Mouse (Mus musculus) adrenal gland, adult 2 months (tissue): ENCODE results near the gene Tbc1d10b. TPM values are rescaled to one million over a fixed set of nuclear protein-coding genes. Genes with fewer than 3 reads are reported as not detected.

Experiments used
- DNase-seq: peaks from one replicate; pipeline ENCODE4 v3.0.0; 2021
- polyA plus RNA-seq: library from polyadenylated mRNA; depleted of rRNA; stranded (reverse); fragments of >200 nt; gene quantifications from 2 replicates; pipeline ENCODE4 v1.2.3, GENCODE M21; 2012; rRNA removed
- total RNA-seq, 2 experiments: library from RNA; stranded (reverse); gene quantifications; 2 replicates each; pipeline ENCODE4 v1.2.3; 2021

Tbc1d10b gene
- total and polyA plus RNA-seq, 3 experiments = 31.5 to 43.6 (median 36.0) TPM

DNA sequence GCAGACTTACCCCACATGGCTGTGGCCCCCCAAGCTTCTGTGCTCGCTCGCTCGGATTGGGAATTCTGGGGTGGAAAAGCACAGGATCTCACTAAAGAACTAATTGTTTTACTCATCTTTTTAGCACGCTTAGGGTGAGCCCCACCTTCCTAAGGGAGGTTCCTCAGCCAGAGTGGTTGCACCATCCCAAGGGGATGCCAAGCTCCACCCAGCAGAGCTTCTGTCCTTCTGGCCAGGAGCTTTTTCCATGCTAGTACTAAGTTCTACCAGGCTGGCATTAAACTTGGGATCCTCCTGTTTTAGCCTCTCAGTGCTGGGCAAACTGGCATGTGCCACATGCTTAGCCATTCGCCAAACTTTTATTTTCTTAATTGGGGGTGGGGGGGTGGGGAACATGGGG, 45.7 kb downstream of the Tbc1d10b start:
- DNase-seq = peak; percentile 57

DNA sequence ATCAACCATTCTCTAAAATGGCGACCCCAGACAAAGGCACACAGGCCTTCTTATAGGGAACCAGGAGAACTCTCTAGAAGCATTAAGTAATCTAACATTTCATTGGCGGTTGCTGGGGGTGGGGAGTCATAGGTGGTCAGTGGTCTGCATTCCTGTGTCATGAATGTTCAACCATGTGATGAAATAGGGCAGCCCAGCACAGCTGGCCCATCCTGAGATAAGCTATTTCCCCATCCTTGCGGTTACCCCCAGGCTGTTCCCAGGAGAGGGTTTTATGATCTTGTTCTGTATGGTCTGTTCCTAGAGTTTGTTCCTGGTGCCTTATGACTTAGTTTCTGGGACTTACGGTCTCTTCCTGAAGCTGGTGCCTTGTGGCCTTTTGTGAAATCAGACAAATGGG, 50.7 kb downstream of the Tbc1d10b start:
- DNase-seq = no peak

DNA sequence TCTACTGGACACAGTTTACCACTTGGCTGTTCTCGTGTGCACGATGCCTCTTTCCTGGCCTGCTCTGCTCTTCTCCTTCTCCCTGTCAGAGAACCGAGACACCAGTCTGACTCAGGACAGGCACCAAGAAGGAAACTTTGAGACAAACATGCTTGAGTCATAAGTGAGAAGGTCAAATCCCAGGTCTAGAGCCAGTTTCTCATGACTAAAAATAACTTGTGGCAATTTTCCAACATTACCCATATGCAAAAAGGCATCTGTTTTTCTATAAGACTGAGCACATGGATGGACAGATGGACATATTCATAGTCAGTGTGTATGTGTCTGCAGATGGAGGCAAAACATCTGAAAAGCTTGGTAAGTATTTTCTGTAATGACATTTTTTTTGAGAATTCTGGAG, 54.8 kb downstream of the Tbc1d10b start:
- peak; percentile 60 for DNase-seq

DNA sequence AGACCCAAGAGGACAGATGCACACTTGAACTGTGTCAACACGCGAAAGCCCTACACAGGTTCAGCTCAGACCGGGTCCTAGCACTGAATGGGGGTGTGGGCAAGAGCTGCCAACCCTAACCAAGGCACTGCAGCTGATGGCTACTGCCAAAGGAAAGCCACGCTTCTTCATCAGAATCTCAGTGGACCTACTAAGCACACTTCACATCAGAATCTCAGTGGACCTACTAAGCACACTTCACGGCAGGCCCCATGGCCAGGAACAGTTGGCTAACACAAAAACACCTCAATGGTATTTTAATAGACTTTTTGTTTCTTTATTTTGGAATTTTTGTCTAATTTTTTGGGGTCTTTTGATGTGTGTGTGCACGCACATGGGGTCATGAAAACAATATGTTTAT, 55.8 kb downstream of the Tbc1d10b start:
- no peak for DNase-seq

DNA sequence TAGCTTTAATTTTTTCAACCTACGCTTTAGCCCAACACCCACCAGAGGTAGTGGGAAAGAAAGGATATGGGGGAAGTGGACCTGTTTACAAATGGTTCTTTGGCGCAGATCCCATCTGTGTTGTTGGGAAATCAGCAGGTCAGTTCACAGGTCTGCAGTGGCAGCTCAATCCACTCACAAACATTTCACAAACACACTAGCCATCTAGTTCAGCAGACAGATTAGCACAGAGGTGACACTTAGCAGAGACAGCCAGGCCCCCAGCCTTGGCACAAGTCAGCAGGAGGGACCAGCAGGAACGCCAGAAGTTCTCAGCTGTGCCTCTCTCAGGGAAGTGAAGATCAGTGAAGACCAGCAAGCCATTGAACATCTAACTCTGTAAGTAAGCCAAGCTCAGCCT, 60.4 kb downstream of the Tbc1d10b start:
- no peak for DNase-seq

Other genes with a start within 250 kb of the Tbc1d10b start
- 100 to 1,000 TPM; 102 to 107 TPM for gene Cdipt, start 232.6 kb downstream of the Tbc1d10b start, total RNA-seq
- 239 and 259 TPM in 2 replicates for gene Cdipt, start 232.6 kb downstream of the Tbc1d10b start, polyA plus RNA-seq
- 1 to 10 TPM; 1.6 TPM for gene Cdiptos, start 232.4 kb downstream of the Tbc1d10b start, total RNA-seq
- 0.43 and 1.4 TPM in 2 replicates for gene Cdiptos, start 232.4 kb downstream of the Tbc1d10b start, polyA plus RNA-seq
- 100 to 1,000 TPM; 115 to 145 TPM for gene Mvp, start 193.8 kb downstream of the Tbc1d10b start, total RNA-seq
- gene Mvp, start 193.8 kb downstream of the Tbc1d10b start, polyA plus RNA-seq = 95.3 and 172 TPM in 2 replicates
- gene Pagr1b, start 192.0 kb downstream of the Tbc1d10b start, total RNA-seq = 1 to 10 TPM in 1 of 2 experiments, not detected in 1; 1.3 TPM
- 1.7 and 2.0 TPM in 2 replicates for gene Pagr1b, start 192.0 kb downstream of the Tbc1d10b start, polyA plus RNA-seq
- gene Pagr1a, start 191.1 kb downstream of the Tbc1d10b start, total RNA-seq = 10 to 100 TPM; 16.4 to 20.3 TPM
- gene Pagr1a, start 191.1 kb downstream of the Tbc1d10b start, polyA plus RNA-seq = 0.66 and 13.1 TPM in 2 replicates
- 10 to 100 TPM; 19.9 to 29.2 TPM for gene Gm42742, start 187.4 kb downstream of the Tbc1d10b start, total RNA-seq
- gene Gm42742, start 187.4 kb downstream of the Tbc1d10b start, polyA plus RNA-seq = 13.7 and 28.4 TPM in 2 replicates
- 1 to 10 TPM; 1.7 to 2.0 TPM for gene Prrt2, start 187.3 kb downstream of the Tbc1d10b start, total RNA-seq
- 8.5 and 9.5 TPM in 2 replicates for gene Prrt2, start 187.3 kb downstream of the Tbc1d10b start, polyA plus RNA-seq
- gene Maz, start 181.4 kb downstream of the Tbc1d10b start, total RNA-seq = 100 to 1,000 TPM in 1 of 2 experiments, 10 to 100 TPM in 1; 98.7 to 114 TPM
- gene Maz, start 181.4 kb downstream of the Tbc1d10b start, polyA plus RNA-seq = 833 and 840 TPM in 2 replicates
- gene Kif22, start 166.0 kb downstream of the Tbc1d10b start, total RNA-seq = 1 to 10 TPM; 2.1 to 2.5 TPM
- gene Kif22, start 166.0 kb downstream of the Tbc1d10b start, polyA plus RNA-seq = 0.64 and 0.89 TPM in 2 replicates
- not detected for gene Zg16, start 121.1 kb downstream of the Tbc1d10b start, total RNA-seq
- gene Zg16, start 121.1 kb downstream of the Tbc1d10b start, polyA plus RNA-seq = 0.18 and 0.49 TPM in 2 replicates
- gene AI467606, start 117.1 kb downstream of the Tbc1d10b start, total RNA-seq = 1 to 10 TPM; 1.6 to 1.9 TPM
- 7.6 TPM in 2 replicates for gene AI467606, start 117.1 kb downstream of the Tbc1d10b start, polyA plus RNA-seq
- gene Qprt, start 86.2 kb downstream of the Tbc1d10b start, total RNA-seq = under 1 TPM; 0.49 to 0.52 TPM
- gene Qprt, start 86.2 kb downstream of the Tbc1d10b start, polyA plus RNA-seq = 0.77 and 1.0 TPM in 2 replicates
- gene Spn, start 70.6 kb downstream of the Tbc1d10b start, total RNA-seq = 1 to 10 TPM in 1 of 2 experiments, under 1 TPM in 1; 0.58 to 1.0 TPM
- 1.0 and 2.0 TPM in 2 replicates for gene Spn, start 70.6 kb downstream of the Tbc1d10b start, polyA plus RNA-seq
- 10 to 100 TPM; 37.6 to 67.6 TPM for gene Cd2bp2, start 12.4 kb downstream of the Tbc1d10b start, total RNA-seq
- gene Cd2bp2, start 12.4 kb downstream of the Tbc1d10b start, polyA plus RNA-seq = 12.7 and 13.8 TPM in 2 replicates
- 1 to 10 TPM; 2.2 to 2.3 TPM for gene Mylpf, start 422 bp upstream of the Tbc1d10b start, total RNA-seq
- gene Mylpf, start 422 bp upstream of the Tbc1d10b start, polyA plus RNA-seq = not detected in 2 replicates
- 10 to 100 TPM; 11.7 to 12.7 TPM for gene Zfp553, start 24.6 kb upstream of the Tbc1d10b start, total RNA-seq
- 18.3 and 20.5 TPM in 2 replicates for gene Zfp553, start 24.6 kb upstream of the Tbc1d10b start, polyA plus RNA-seq
- gene Sept1, start 24.7 kb upstream of the Tbc1d10b start, total RNA-seq = 10 to 100 TPM in 1 of 2 experiments, 1 to 10 TPM in 1; 7.1 to 11.4 TPM
- gene Sept1, start 24.7 kb upstream of the Tbc1d10b start, polyA plus RNA-seq = 8.6 and 10.9 TPM in 2 replicates
- 10 to 100 TPM; 27.1 to 32.4 TPM for gene Zfp771, start 35.8 kb upstream of the Tbc1d10b start, total RNA-seq
- gene Zfp771, start 35.8 kb upstream of the Tbc1d10b start, polyA plus RNA-seq = 295 and 338 TPM in 2 replicates
- 10 to 100 TPM; 34.7 to 37.6 TPM for gene Dctpp1, start 52.2 kb upstream of the Tbc1d10b start, total RNA-seq
- 45.1 and 57.1 TPM in 2 replicates for gene Dctpp1, start 52.2 kb upstream of the Tbc1d10b start, polyA plus RNA-seq
- gene Sephs2, start 65.6 kb upstream of the Tbc1d10b start, total RNA-seq = 100 to 1,000 TPM in 1 of 2 experiments, 10 to 100 TPM in 1; 90.0 to 118 TPM
- 41.8 and 46.5 TPM in 2 replicates for gene Sephs2, start 65.6 kb upstream of the Tbc1d10b start, polyA plus RNA-seq
- 1 to 10 TPM; 1.7 to 2.4 TPM for gene Itgal, start 87.8 kb upstream of the Tbc1d10b start, total RNA-seq
- gene Itgal, start 87.8 kb upstream of the Tbc1d10b start, polyA plus RNA-seq = 1.6 and 1.7 TPM in 2 replicates
- 10 to 100 TPM; 30.5 to 32.3 TPM for gene Zfp768, start 137.1 kb upstream of the Tbc1d10b start, total RNA-seq
- gene Zfp768, start 137.1 kb upstream of the Tbc1d10b start, polyA plus RNA-seq = 52.5 and 54.2 TPM in 2 replicates
- 10 to 100 TPM in 1 of 2 experiments, 1 to 10 TPM in 1; 8.0 to 11.2 TPM for gene Zfp747, start 167.6 kb upstream of the Tbc1d10b start, total RNA-seq
- gene Zfp747, start 167.6 kb upstream of the Tbc1d10b start, polyA plus RNA-seq = 4.4 and 6.7 TPM in 2 replicates
- 1 to 10 TPM; 4.4 to 6.3 TPM for gene 9130019O22Rik, start 178.7 kb upstream of the Tbc1d10b start, total RNA-seq
- 2.5 and 3.3 TPM in 2 replicates for gene 9130019O22Rik, start 178.7 kb upstream of the Tbc1d10b start, polyA plus RNA-seq
- gene E430018J23Rik, start 185.2 kb upstream of the Tbc1d10b start, total RNA-seq = 10 to 100 TPM in 1 of 2 experiments, 1 to 10 TPM in 1; 7.1 to 10.3 TPM
- gene E430018J23Rik, start 185.2 kb upstream of the Tbc1d10b start, polyA plus RNA-seq = 8.9 and 10.0 TPM in 2 replicates
- gene Zfp764, start 198.4 kb upstream of the Tbc1d10b start, total RNA-seq = 1 to 10 TPM; 5.0 to 8.1 TPM
- gene Zfp764, start 198.4 kb upstream of the Tbc1d10b start, polyA plus RNA-seq = 4.1 and 4.5 TPM in 2 replicates
- 10 to 100 TPM; 13.3 to 15.3 TPM for gene Zfp688, start 213.6 kb upstream of the Tbc1d10b start, total RNA-seq
- gene Zfp688, start 213.6 kb upstream of the Tbc1d10b start, polyA plus RNA-seq = 30.2 and 33.8 TPM in 2 replicates
- 1 to 10 TPM; 3.9 to 4.6 TPM for gene Zfp689, start 240.7 kb upstream of the Tbc1d10b start, total RNA-seq
- 7.0 and 7.1 TPM in 2 replicates for gene Zfp689, start 240.7 kb upstream of the Tbc1d10b start, polyA plus RNA-seq